Mouse (Mus musculus) midbrain, embryonic 11.5 days (tissue): ENCODE measurements around the gene Glmp. TPM values are rescaled to one million over a fixed set of nuclear protein-coding genes. Genes with fewer than 3 reads are reported as not detected.

ENCODE experiments used
- ATAC-seq: fragments of 200-750 bp; cut with Nextera tagmentation; 2 replicates; pipeline ENCODE4 v1.8.0; 2017; ENCODE audit warnings: moderate TSS enrichment, moderate library complexity; ENCODE audit not compliant: low FRiP score
- DNase-seq: peaks from one replicate; pipeline ENCODE4 v3.0.0; 2015; ENCODE audit warnings: low spot score; ENCODE audit errors: missing footprints
- H3K27ac ChIP-seq: fragments of 300-500 bp; sonication (generic); 2 replicates; pipeline ENCODE4 v1.5.1; 2014; ENCODE audit warnings: low read depth, low read length
- H3K27me3 ChIP-seq: fragments of 300-500 bp; sonication (generic); 2 replicates; pipeline ENCODE4 v1.6.1; 2014; ENCODE audit warnings: mild to moderate bottlenecking, low read length, moderate library complexity, mixed read lengths; ENCODE audit not compliant: control insufficient read depth, insufficient read depth
- H3K36me3 ChIP-seq: fragments of 300-500 bp; sonication (generic); 2 replicates; pipeline ENCODE4 v1.6.1; 2014; ENCODE audit warnings: mild to moderate bottlenecking, low read length, moderate library complexity, mixed read lengths; ENCODE audit not compliant: control insufficient read depth, insufficient read depth
- H3K4me1 ChIP-seq: fragments of 300-500 bp; sonication (generic); 2 replicates; pipeline ENCODE4 v1.6.1; 2014; ENCODE audit warnings: low read length; ENCODE audit not compliant: control insufficient read depth, insufficient read depth
- H3K4me2 ChIP-seq: fragments of 300-500 bp; sonication (generic); 2 replicates; pipeline ENCODE4 v1.6.1; 2014; ENCODE audit warnings: mild to moderate bottlenecking, moderate library complexity
- H3K4me3 ChIP-seq: fragments of 300-500 bp; sonication (generic); 2 replicates; pipeline ENCODE4 v1.5.1; 2014; ENCODE audit warnings: low read depth, low read length
- H3K9ac ChIP-seq: fragments of 300-500 bp; sonication (generic); 2 replicates; pipeline ENCODE4 v1.6.1; 2014; ENCODE audit warnings: low read length
- H3K9me3 ChIP-seq: fragments of 300-500 bp; sonication (generic); 2 replicates; pipeline ENCODE4 v1.6.1; 2016; ENCODE audit warnings: low read length; ENCODE audit not compliant: control insufficient read depth
- WGBS: fragments of 180-500 bp; shearing (Covaris S2); extraction: QIAGEN DNeasy Blood & Tissue Kit; methylation state at CpG from one replicate; pipeline ENCODE4 v1.1.7; 2014; 5-methylcytosine and 5-hydroxymethylcytosine counted together
- polyA plus RNA-seq: library from polyadenylated mRNA; unstranded; fragments of >200 nt; fragmentation: Nextera tagmentation; extraction: Ambion mirVana; gene quantifications from 2 replicates; pipeline ENCODE4 v1.2.1, GENCODE M21; 2014

The Glmp gene
- polyA plus RNA-seq, 1 experiment from 2014 or later: 73.7 TPM

GRCm38 (mm10) chr3:88352907-88353306, 28.1 kb downstream of the Glmp start:
- H3K4me1 ChIP-seq: no peaks in the 10 kb centered on the region
- no peaks in the 10 kb centered on the region for H3K27me3 ChIP-seq
- peaks cover 64% of the 10 kb centered on the region for H3K36me3 ChIP-seq
- H3K9me3 ChIP-seq: no peaks in the 10 kb centered on the region
- H3K27ac ChIP-seq: no peak overlapping the region
- H3K4me3 ChIP-seq: no peak overlapping the region
- WGBS: 97% methylated on average over 9 of the region's 9 CpGs
- DNase-seq (no peak), ATAC-seq (no peak)
- H3K4me2 ChIP-seq: no peak overlapping the region
- H3K9ac ChIP-seq: no peak overlapping the region

GRCm38 (mm10) chr3:88354396-88355165, 29.8 kb downstream of the Glmp start:
- no peak overlapping the region for H3K4me2 ChIP-seq
- H3K27ac ChIP-seq: no peak overlapping the region
- WGBS: 94% methylated on average over 8 of the region's 8 CpGs
- no peaks in the 10 kb centered on the region for H3K9me3 ChIP-seq
- DNase-seq: no peak
- ATAC-seq: no peak
- no peak overlapping the region for H3K9ac ChIP-seq
- no peaks in the 10 kb centered on the region for H3K4me1 ChIP-seq
- no peaks in the 10 kb centered on the region for H3K27me3 ChIP-seq
- H3K36me3 ChIP-seq: peaks cover 73% of the 10 kb centered on the region
- no peak overlapping the region for H3K4me3 ChIP-seq

GRCm38 (mm10) chr3:88359584-88359983, 34.8 kb downstream of the Glmp start:
- Histone ChIP-seq H3K36me3 (peaks cover 57% of the 10 kb centered on the region), H3K9ac (no peak overlapping the region), H3K4me3 (no peak overlapping the region), H3K27me3 (peaks cover 3% of the 10 kb centered on the region), H3K4me2 (no peak overlapping the region), H3K4me1 (no peaks in the 10 kb centered on the region), H3K9me3 (no peaks in the 10 kb centered on the region), H3K27ac (no peak overlapping the region)
- 70% methylated on average over 5 of the region's 5 CpGs for WGBS
- DNase-seq: no peak
- ATAC-seq: no peak

- no peak overlapping the region for H3K4me3 ChIP-seq
- DNase-seq: no peak
- ATAC-seq: no peak
- no peak overlapping the region for H3K27ac ChIP-seq
- H3K27me3 ChIP-seq: peaks cover 3% of the 10 kb centered on the region
- H3K4me2 ChIP-seq: no peak overlapping the region
- no peak overlapping the region for H3K9ac ChIP-seq
- H3K36me3 ChIP-seq: peaks cover 55% of the 10 kb centered on the region
- H3K9me3 ChIP-seq: no peaks in the 10 kb centered on the region
- H3K4me1 ChIP-seq: no peaks in the 10 kb centered on the region
- WGBS: 86% methylated on average over 3 of the region's 3 CpGs
These were observed 35.2 kb downstream of the Glmp start for GRCm38 (mm10) chr3:88359989-88360388.

- Histone ChIP-seq H3K9ac (no peak overlapping the region), H3K27me3 (peaks cover 12% of the 10 kb centered on the region), H3K4me2 (no peak overlapping the region), H3K4me3 (no peak overlapping the region), H3K36me3 (peaks cover 46% of the 10 kb centered on the region), H3K9me3 (no peaks in the 10 kb centered on the region), H3K27ac (no peak overlapping the region), H3K4me1 (no peaks in the 10 kb centered on the region)
- no peak for ATAC-seq
- DNase-seq: no peak
- WGBS: 89% methylated on average over 6 of the region's 6 CpGs
These were observed 36.3 kb downstream of the Glmp start for GRCm38 (mm10) chr3:88361096-88361495.

- no peak overlapping the region for H3K4me2 ChIP-seq
- no peak overlapping the region for H3K9ac ChIP-seq
- H3K27me3 ChIP-seq: peaks cover 14% of the 10 kb centered on the region
- no peaks in the 10 kb centered on the region for H3K9me3 ChIP-seq
- no peak for DNase-seq
- peaks cover 39% of the 10 kb centered on the region for H3K36me3 ChIP-seq
- no peak overlapping the region for H3K4me3 ChIP-seq
- no peak for ATAC-seq
- H3K27ac ChIP-seq: no peak overlapping the region
- WGBS: 94% methylated on average over 2 of the region's 2 CpGs
- no peaks in the 10 kb centered on the region for H3K4me1 ChIP-seq
These were observed 36.9 kb downstream of the Glmp start for GRCm38 (mm10) chr3:88361612-88362313.

DNA sequence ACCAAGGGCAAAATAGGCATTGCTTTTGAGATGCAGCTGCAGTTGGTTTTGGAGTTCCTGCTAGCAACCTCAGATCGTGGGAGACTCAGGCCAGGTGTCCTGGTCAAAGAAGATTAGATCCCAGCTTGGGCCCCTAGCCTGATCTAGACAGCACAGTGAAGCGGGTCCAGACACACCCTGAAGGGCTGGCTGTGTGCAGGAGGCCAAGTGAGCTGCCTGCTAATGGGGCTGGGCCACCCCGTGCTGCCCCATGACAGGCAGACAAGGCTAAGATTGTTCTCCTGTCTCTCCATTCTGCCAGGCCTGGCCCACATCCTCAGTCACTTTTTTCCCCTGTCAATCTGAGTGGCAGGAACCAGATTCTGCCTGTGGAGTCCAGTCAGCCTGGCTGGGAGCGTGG, 38.9 kb downstream of the Glmp start:
- no peak for ATAC-seq
- WGBS: 69% methylated on average over 4 of the region's 4 CpGs
- Histone ChIP-seq H3K27me3 (peaks cover 14% of the 10 kb centered on the region), H3K9me3 (no peaks in the 10 kb centered on the region), H3K27ac (no peak overlapping the region), H3K9ac (no peak overlapping the region), H3K4me2 (no peak overlapping the region), H3K4me3 (no peak overlapping the region), H3K36me3 (peaks cover 28% of the 10 kb centered on the region), H3K4me1 (no peaks in the 10 kb centered on the region)
- no peak for DNase-seq

GRCm38 (mm10) chr3:88364337-88364736, 39.5 kb downstream of the Glmp start, which contains the start of gene Paqr6:
Gene Paqr6 (plus strand): TSS chr3:88364584.
- no peak within 1 kb of the TSS for H3K9ac ChIP-seq
- H3K4me3 ChIP-seq: no peak within 1 kb of the TSS
- H3K27ac ChIP-seq: no peak within 1 kb of the TSS
- H3K36me3 ChIP-seq: peaks cover 21% of the 10 kb centered on the region
- H3K4me1 ChIP-seq: no peaks in the 10 kb centered on the region
- peaks cover 14% of the 10 kb centered on the region for H3K27me3 ChIP-seq
- 1% methylated on average over 16 of the region's 16 CpGs for WGBS
- ATAC-seq (no peak), DNase-seq (no peak)
- no peaks in the 10 kb centered on the region for H3K9me3 ChIP-seq
- H3K4me2 ChIP-seq: no peak within 1 kb of the TSS

DNA sequence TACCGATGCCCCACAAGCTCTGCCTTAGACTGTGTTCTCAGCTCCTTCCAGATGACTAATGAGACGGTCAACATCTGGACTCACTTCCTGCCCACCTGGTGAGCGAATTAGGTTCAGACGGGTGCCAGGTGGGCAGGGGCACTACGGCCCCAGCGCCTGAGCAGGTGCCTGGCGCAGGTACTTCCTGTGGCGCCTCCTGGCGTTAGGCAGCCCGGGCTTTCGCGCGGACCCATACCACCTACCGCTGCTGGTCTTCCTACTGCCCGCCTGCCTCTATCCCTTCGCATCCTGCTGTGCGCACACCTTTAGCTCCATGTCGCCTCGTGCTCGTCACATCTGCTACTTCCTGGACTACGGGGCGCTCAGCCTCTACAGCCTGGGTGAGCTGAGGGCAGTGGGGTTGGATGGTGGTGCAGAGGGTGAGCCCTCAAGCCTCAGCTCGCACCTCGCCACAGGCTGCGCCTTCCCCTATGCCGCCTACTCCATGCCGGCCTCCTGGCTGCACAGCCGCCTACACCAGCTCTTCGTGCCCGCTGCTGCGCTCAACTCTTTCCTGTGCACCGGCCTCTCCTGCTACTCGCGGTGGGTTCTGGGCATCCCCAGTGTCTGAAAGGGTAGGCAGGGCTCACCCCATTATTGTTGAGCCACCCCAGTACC, 41.0 kb downstream of the Glmp start:
- Histone ChIP-seq H3K36me3 (peaks cover 8% of the 10 kb centered on the region), H3K4me2 (no peak overlapping the region), H3K27ac (no peak overlapping the region), H3K4me3 (no peak overlapping the region), H3K9ac (no peak overlapping the region), H3K27me3 (peaks cover 14% of the 10 kb centered on the region), H3K9me3 (peaks cover 2% of the 10 kb centered on the region; the same call in 1 of the 2 replicates), H3K4me1 (no peaks in the 10 kb centered on the region)
- ATAC-seq (no peak), DNase-seq (no peak)
- 42% methylated on average over 34 of the region's 34 CpGs for WGBS
